Mouse (Mus musculus): ENCODE results near the gene Skp1a. TPM values are rescaled to one million over a fixed set of nuclear protein-coding genes. Genes with fewer than 3 reads are reported as not detected.

The Skp1a gene
- total and polyA plus RNA-seq, 3 experiments = 19.9 to 285 (median 119) TPM

DNA sequence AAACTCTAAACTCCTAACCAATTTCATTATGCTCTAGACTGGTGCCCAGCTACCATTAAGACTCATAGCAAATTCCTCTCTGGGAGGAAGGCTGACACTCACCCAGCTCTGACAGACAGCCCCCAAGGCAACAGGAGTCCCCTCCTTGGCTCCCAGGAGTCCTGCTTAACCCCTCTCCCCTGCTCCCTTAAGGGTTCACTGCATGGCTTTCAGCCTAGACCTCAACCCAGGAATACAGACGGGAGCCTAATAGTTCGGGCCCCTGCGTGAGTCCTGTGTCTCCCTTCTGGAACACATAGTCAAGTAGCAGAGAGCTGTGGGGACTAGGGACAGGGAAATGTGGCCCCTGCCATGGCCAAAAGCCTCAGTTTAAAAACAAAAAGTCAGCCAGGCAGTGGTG lies 46.4 kb downstream of the Skp1a start:
- no peak for TF ChIP-seq GATA2 (IDR thresholded peaks at IDR 0.05; ENCODE audit: borderline replicate concordance, low read depth, low read length)
- TF ChIP-seq CTCF (IDR thresholded peaks at IDR 0.05; ENCODE audit: low read depth, low read length) = no peak
- no peak for TF ChIP-seq GATA1 (IDR thresholded peaks at IDR 0.05; ENCODE audit: borderline replicate concordance, low read length)
- TF ChIP-seq TAL1 (conservative IDR thresholded peaks at IDR 0.05; ENCODE audit: low read depth, low read length) = no peak
- no peak for TF ChIP-seq POLR2AphosphoS5 (IDR thresholded peaks at IDR 0.05; ENCODE audit: insufficient replicate concordance, low read depth, low read length)
- Histone ChIP-seq H3K9me3 (replicated peaks) (no peaks in the 10 kb centered on the region), H3K36me3 (replicated peaks) (no peaks in the 10 kb centered on the region), H3K27me3 (ENCODE audit: insufficient read depth, low read length) (peaks cover 57% of the 10 kb centered on the region), H3K4me3 (ENCODE audit: low read depth, low read length) (no peak overlapping the region), H3K4me1 (ENCODE audit: insufficient read depth, low read depth, low read length) (0 out of 2 replicates have a peak, but pooled peaks cover 2% of the 10 kb centered on the region)
- ATAC-seq (ENCODE audit: extremely low read depth, insufficient number of reproducible peaks, low FRiP score, poor library complexity, severe bottlenecking) (no peak), DNase-seq (ENCODE audit: low spot score) (no peak)

- TF ChIP-seq TAL1 (conservative IDR thresholded peaks at IDR 0.05; ENCODE audit: low read depth, low read length) (no peak), CTCF (IDR thresholded peaks at IDR 0.05; ENCODE audit: low read depth, low read length) (no peak), GATA2 (IDR thresholded peaks at IDR 0.05; ENCODE audit: borderline replicate concordance, low read depth, low read length) (no peak), GATA1 (IDR thresholded peaks at IDR 0.05; ENCODE audit: borderline replicate concordance, low read length) (no peak), POLR2AphosphoS5 (IDR thresholded peaks at IDR 0.05; ENCODE audit: insufficient replicate concordance, low read depth, low read length) (no peak)
- H3K27me3 ChIP-seq (ENCODE audit: insufficient read depth, low read length) = peaks cover 56% of the 10 kb centered on the region
- ATAC-seq (ENCODE audit: extremely low read depth, insufficient number of reproducible peaks, low FRiP score, poor library complexity, severe bottlenecking) (no peak), DNase-seq (ENCODE audit: low spot score) (no peak)
- H3K36me3 ChIP-seq (replicated peaks) = no peaks in the 10 kb centered on the region
- no peaks in the 10 kb centered on the region for H3K9me3 ChIP-seq (replicated peaks)
- H3K4me1 ChIP-seq (ENCODE audit: insufficient read depth, low read depth, low read length) = 0 out of 2 replicates have a peak, but pooled peaks cover 2% of the 10 kb centered on the region
- no peak overlapping the region for H3K4me3 ChIP-seq (ENCODE audit: low read depth, low read length)
Measured at GRCm38 (mm10) chr11:52278991-52279390, 47.2 kb downstream of the Skp1a start.

DNA sequence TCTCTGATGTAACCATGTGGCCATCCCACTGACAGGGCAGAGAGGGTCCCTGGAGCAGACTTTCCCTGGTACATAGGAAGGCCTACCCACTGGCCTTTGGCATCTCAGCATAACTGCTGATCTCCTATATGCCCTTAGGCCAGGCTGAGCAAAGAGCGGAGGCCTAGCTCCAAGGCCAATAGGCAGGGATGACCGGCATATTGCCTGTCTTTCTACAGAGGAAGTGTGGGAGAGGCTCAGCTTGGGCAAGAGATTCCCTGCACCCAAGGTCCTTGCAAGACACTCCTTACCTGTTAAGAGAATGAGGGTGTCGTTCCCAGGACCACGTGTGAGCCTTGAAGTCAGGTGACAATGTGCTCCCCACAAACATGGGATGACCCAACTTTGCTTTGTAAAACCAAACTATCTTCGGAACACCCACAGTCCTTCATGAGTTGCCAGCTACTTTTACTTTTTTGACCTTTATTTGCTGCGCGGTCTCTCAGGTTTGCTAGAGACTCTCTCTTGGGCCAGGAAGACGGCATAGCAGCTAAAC lies 47.9 kb downstream of the Skp1a start:
- Histone ChIP-seq H3K4me3 (ENCODE audit: low read depth, low read length) (no peak overlapping the region), H3K4me1 (ENCODE audit: insufficient read depth, low read depth, low read length) (no peaks in the 10 kb centered on the region), H3K27me3 (ENCODE audit: insufficient read depth, low read length) (peaks cover 58% of the 10 kb centered on the region), H3K9me3 (replicated peaks) (no peaks in the 10 kb centered on the region), H3K36me3 (replicated peaks) (no peaks in the 10 kb centered on the region)
- TF ChIP-seq GATA2 (IDR thresholded peaks at IDR 0.05; ENCODE audit: borderline replicate concordance, low read depth, low read length) = no peak
- TF ChIP-seq GATA1 (IDR thresholded peaks at IDR 0.05; ENCODE audit: borderline replicate concordance, low read length) = no peak
- TF ChIP-seq CTCF (IDR thresholded peaks at IDR 0.05; ENCODE audit: low read depth, low read length) = no peak
- TF ChIP-seq POLR2AphosphoS5 (IDR thresholded peaks at IDR 0.05; ENCODE audit: insufficient replicate concordance, low read depth, low read length) = no peak
- TF ChIP-seq TAL1 (conservative IDR thresholded peaks at IDR 0.05; ENCODE audit: low read depth, low read length) = no peak
- DNase-seq (ENCODE audit: low spot score) (no peak), ATAC-seq (ENCODE audit: extremely low read depth, insufficient number of reproducible peaks, low FRiP score, poor library complexity, severe bottlenecking) (no peak)

DNA sequence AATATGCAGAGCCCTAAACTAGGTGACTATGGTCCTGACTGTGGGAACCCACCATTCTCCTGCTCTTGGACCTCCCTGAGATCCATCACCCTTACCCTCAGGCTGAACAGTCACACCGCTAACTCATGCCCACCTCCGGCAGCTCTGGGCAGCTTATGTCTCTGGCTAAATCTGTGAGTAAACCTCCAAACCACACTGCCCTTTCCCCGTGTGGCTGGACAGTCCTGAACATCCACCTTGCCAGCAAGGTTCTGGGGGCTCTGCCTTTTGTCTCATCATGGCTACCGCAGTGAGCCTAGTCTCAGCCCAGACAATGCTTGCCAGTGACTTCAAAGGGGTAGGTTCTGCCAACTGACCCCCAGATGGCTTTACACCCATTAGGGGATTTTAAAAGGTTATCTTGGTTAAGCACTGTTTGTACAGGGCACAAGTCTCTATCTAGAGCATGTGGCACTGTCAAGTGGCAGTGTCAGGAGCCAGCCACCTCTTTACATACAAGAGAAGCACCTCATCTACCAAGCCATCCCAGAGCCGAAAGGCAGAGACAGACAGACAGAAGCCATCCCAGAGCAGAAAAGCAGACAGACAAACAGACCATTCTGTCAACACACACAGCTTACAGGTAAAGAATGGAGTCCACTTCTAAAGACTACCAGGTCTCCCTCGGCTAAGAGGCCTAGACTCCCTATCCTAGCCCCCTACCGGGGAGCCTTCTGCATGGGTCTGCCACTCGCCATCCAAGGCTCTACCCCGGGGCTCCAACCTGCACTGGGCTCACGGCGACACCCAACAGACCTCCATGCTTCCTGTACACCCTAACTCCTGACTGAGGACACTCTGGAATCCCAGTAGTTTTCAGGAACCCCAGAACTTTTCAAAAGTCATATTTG lies 49.0 kb downstream of the Skp1a start:
- no peaks in the 10 kb centered on the region for H3K36me3 ChIP-seq (replicated peaks)
- no peak for DNase-seq (ENCODE audit: low spot score)
- no peak for ATAC-seq (ENCODE audit: extremely low read depth, insufficient number of reproducible peaks, low FRiP score, poor library complexity, severe bottlenecking)
- TF ChIP-seq CTCF (IDR thresholded peaks at IDR 0.05; ENCODE audit: low read depth, low read length) = no peak
- TF ChIP-seq GATA2 (IDR thresholded peaks at IDR 0.05; ENCODE audit: borderline replicate concordance, low read depth, low read length) = no peak
- no peak for TF ChIP-seq GATA1 (IDR thresholded peaks at IDR 0.05; ENCODE audit: borderline replicate concordance, low read length)
- no peaks in the 10 kb centered on the region for H3K4me1 ChIP-seq (ENCODE audit: insufficient read depth, low read depth, low read length)
- H3K4me3 ChIP-seq (ENCODE audit: low read depth, low read length) = no peak overlapping the region
- H3K9me3 ChIP-seq (replicated peaks) = no peaks in the 10 kb centered on the region
- H3K27me3 ChIP-seq (ENCODE audit: insufficient read depth, low read length) = peaks cover 54% of the 10 kb centered on the region

GRCm38 (mm10) chr11:52281568-52282328 lies 50.0 kb downstream of the Skp1a start:
- DNase-seq (ENCODE audit: low spot score) (no peak), ATAC-seq (ENCODE audit: extremely low read depth, insufficient number of reproducible peaks, low FRiP score, poor library complexity, severe bottlenecking) (no peak)
- H3K27me3 ChIP-seq (ENCODE audit: insufficient read depth, low read length) = peaks cover 52% of the 10 kb centered on the region; the same call in 1 of the 2 replicates
- no peaks in the 10 kb centered on the region for H3K36me3 ChIP-seq (replicated peaks)
- no peak overlapping the region for H3K4me3 ChIP-seq (ENCODE audit: low read depth, low read length)
- H3K4me1 ChIP-seq (ENCODE audit: insufficient read depth, low read depth, low read length) = no peaks in the 10 kb centered on the region
- TF ChIP-seq CTCF (IDR thresholded peaks at IDR 0.05; ENCODE audit: low read depth, low read length) (no peak), GATA2 (IDR thresholded peaks at IDR 0.05; ENCODE audit: borderline replicate concordance, low read depth, low read length) (no peak), GATA1 (IDR thresholded peaks at IDR 0.05; ENCODE audit: borderline replicate concordance, low read length) (no peak), POLR2AphosphoS5 (IDR thresholded peaks at IDR 0.05; ENCODE audit: insufficient replicate concordance, low read depth, low read length) (no peak), TAL1 (conservative IDR thresholded peaks at IDR 0.05; ENCODE audit: low read depth, low read length) (no peak)
- no peaks in the 10 kb centered on the region for H3K9me3 ChIP-seq (replicated peaks)

DNA sequence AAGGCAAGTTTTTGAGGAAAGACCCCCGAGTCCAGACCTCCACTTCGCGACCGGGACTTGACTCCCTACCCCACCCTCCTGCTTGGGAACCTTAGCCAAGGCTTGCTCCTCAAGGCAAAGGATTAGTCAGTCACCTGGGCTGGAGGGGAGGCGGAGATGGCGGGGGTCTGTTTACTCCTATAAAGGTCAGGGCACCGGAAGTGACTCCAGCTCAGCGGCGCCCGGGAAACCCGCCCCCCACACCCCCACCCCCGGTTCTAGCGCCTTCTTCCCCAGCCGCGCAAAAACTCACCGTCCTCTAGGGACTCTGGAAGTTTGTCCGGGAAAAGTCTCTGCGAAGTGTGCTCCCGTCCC lies 50.6 kb downstream of the Skp1a start:
- no peak for DNase-seq (ENCODE audit: low spot score)
- TF ChIP-seq GATA2 (IDR thresholded peaks at IDR 0.05; ENCODE audit: borderline replicate concordance, low read depth, low read length) = no peak
- TF ChIP-seq GATA1 (IDR thresholded peaks at IDR 0.05; ENCODE audit: borderline replicate concordance, low read length) = no peak
- no peak for TF ChIP-seq TAL1 (conservative IDR thresholded peaks at IDR 0.05; ENCODE audit: low read depth, low read length)
- TF ChIP-seq CTCF (IDR thresholded peaks at IDR 0.05; ENCODE audit: low read depth, low read length) = no peak
- TF ChIP-seq POLR2AphosphoS5 (IDR thresholded peaks at IDR 0.05; ENCODE audit: insufficient replicate concordance, low read depth, low read length) = no peak
- no peaks in the 10 kb centered on the region for H3K4me1 ChIP-seq (ENCODE audit: insufficient read depth, low read depth, low read length)
- no peaks in the 10 kb centered on the region for H3K9me3 ChIP-seq (replicated peaks)
- H3K4me3 ChIP-seq (ENCODE audit: low read depth, low read length) = no peak overlapping the region
- peaks cover 48% of the 10 kb centered on the region; the same call in 1 of the 2 replicates for H3K27me3 ChIP-seq (ENCODE audit: insufficient read depth, low read length)
- ATAC-seq (ENCODE audit: extremely low read depth, insufficient number of reproducible peaks, low FRiP score, poor library complexity, severe bottlenecking) = no peak
- H3K36me3 ChIP-seq (replicated peaks) = no peaks in the 10 kb centered on the region
